Mouse (Mus musculus): Measurements from ENCODE around the gene Ccdc152.
"Not testable (repeated sequence)": the region's sequence is repeated elsewhere in the genome, so short reads cannot be mapped to it uniquely, and the experiment has no call there.

The Ccdc152 gene

GRCm38 (mm10) chr15:3277391-3277790 lies 25.9 kb downstream of the Ccdc152 start:
- no peak for DNase-seq (ENCODE audit: low spot score)

GRCm38 (mm10) chr15:3273191-3273590 lies 30.1 kb downstream of the Ccdc152 start:
- DNase-seq (ENCODE audit: low spot score): no peak

- DNase-seq (ENCODE audit: low spot score): no peak
These were observed 32.1 kb downstream of the Ccdc152 start for GRCm38 (mm10) chr15:3271216-3271615.

- DNase-seq (ENCODE audit: low spot score): peak; percentile 64
These were observed 32.7 kb downstream of the Ccdc152 start for GRCm38 (mm10) chr15:3270646-3271077.

- DNase-seq (ENCODE audit: low spot score): no peak
These were observed 33.2 kb downstream of the Ccdc152 start for GRCm38 (mm10) chr15:3269996-3270645.

GRCm38 (mm10) chr15:3269496-3269895 lies 33.8 kb downstream of the Ccdc152 start:
- no peak for DNase-seq (ENCODE audit: low spot score)

- no peak for DNase-seq (ENCODE audit: low spot score)
These were observed 35.1 kb downstream of the Ccdc152 start, which contains the start of gene Selenop for GRCm38 (mm10) chr15:3268247-3268646. Gene Selenop, plus strand, starts transcription at chr15:3268547.

GRCm38 (mm10) chr15:3264828-3265227 lies 38.5 kb downstream of the Ccdc152 start:
- DNase-seq (ENCODE audit: low spot score): no peak

GRCm38 (mm10) chr15:3264293-3264692 lies 39.0 kb downstream of the Ccdc152 start:
- DNase-seq (ENCODE audit: low spot score): no peak

GRCm38 (mm10) chr15:3262883-3263282 lies 40.4 kb downstream of the Ccdc152 start:
- no peak for DNase-seq (ENCODE audit: low spot score)

- no peak for DNase-seq (ENCODE audit: low spot score)
These were observed 43.0 kb downstream of the Ccdc152 start for GRCm38 (mm10) chr15:3260309-3260708.

- no peak for DNase-seq (ENCODE audit: low spot score)
These were observed 44.3 kb downstream of the Ccdc152 start for GRCm38 (mm10) chr15:3259025-3259424.

GRCm38 (mm10) chr15:3251718-3252067 lies 51.6 kb downstream of the Ccdc152 start:
- DNase-seq (ENCODE audit: low spot score): no peak

- DNase-seq (ENCODE audit: low spot score): no peak
These were observed 52.2 kb downstream of the Ccdc152 start for GRCm38 (mm10) chr15:3251031-3251717.

- no peak for DNase-seq (ENCODE audit: low spot score)
These were observed 52.7 kb downstream of the Ccdc152 start for GRCm38 (mm10) chr15:3250620-3251019.

GRCm38 (mm10) chr15:3245036-3245435 lies 58.3 kb downstream of the Ccdc152 start:
- not testable (repeated sequence) for DNase-seq (ENCODE audit: low spot score)

- DNase-seq (ENCODE audit: low spot score): no peak
These were observed 65.4 kb downstream of the Ccdc152 start for GRCm38 (mm10) chr15:3237963-3238362.

- DNase-seq (ENCODE audit: low spot score): no peak
These were observed 67.0 kb downstream of the Ccdc152 start for GRCm38 (mm10) chr15:3236338-3236737.

- no peak for DNase-seq (ENCODE audit: low spot score)
These were observed 69.3 kb downstream of the Ccdc152 start for GRCm38 (mm10) chr15:3233837-3234551.

GRCm38 (mm10) chr15:3232168-3232835 lies 71.0 kb downstream of the Ccdc152 start:
- DNase-seq (ENCODE audit: low spot score): no peak

- no peak for DNase-seq (ENCODE audit: low spot score)
These were observed 72.3 kb downstream of the Ccdc152 start for GRCm38 (mm10) chr15:3231004-3231403.
